Mouse (Mus musculus): ENCODE results near the gene Abcb10.

DNA sequence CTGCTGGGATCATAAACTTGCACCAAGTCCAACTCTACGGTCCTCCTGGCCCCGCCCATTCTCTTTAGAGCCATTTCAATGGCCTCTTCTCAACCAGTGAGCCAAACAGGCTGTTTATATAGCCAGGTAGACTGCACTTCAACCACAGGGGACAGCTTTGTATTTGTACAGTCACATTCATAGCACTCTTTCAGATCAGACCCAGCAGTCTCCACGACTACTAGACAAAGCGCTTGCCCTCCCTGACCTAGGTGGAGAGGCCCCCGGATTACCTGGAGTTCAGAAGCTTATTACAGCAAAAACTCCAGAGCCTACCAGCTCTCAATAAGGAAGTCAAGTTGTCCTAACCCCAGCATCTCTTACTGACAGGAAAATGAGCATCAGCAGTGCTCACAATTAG lies 10.7 kb upstream of the Abcb10 start:
- no peak for TF ChIP-seq CTCF (IDR thresholded peaks at IDR 0.05; ENCODE audit: control insufficient read depth, insufficient read depth, insufficient replicate concordance, low read depth, low read length)
- TF ChIP-seq POLR2A (IDR thresholded peaks at IDR 0.05; ENCODE audit: control insufficient read depth, low read depth, low read length), result no peak
